Mouse (Mus musculus): ENCODE measurements at regions not wholly inside any gene's neighbourhood (a gene's known extent, or its start where the extent isn't known, plus 50 kb on each side); places are given as distances from the start of the nearest gene placed in this dataset.

DNA sequence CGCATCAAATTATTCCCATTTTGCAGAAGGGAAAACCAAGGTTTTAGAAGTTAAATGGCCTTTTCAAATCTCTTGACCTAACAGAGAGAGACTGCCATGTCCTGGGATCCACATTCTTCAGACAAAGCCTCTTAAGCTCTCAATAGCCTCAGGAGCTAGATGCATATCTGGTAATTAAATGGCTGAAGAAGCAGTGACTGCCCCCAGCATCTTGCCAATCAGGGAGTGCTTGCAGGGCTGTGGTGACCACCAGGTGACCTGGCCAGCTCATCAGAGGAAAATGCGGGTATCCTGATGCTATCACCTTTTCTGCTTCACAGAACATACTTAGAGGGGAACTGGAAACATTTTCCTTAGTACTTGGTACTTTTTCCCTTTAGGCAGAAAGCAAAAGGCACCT, 227.2 kb downstream of the Wdr11 start:
- DNase-seq, result no peak

- DNase-seq, result no peak
These were observed 228.0 kb downstream of the Wdr11 start for GRCm38 (mm10) chr7:129819651-129820050.

DNA sequence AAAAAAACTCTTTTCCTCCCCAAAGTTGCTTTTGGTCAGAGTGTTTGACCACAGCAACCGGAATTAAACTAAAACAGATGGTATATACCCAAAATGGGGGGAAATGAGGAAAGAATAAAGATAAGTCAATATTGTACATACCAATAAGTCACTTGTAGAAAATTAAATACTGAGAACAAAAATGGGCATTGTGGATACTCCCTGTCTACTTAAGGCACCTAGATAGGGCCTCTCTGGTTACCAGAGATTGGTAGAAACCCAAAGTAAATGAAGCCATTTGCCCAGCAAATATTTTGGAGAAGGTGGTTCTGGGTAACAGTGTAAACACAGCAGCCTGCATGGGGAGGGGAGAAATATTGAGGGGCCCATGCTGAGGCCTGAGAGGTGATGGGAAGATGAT, 237.3 kb downstream of the Wdr11 start:
- no peak for DNase-seq

GRCm38 (mm10) chr7:129832830-129833229, 241.2 kb downstream of the Wdr11 start:
- DNase-seq, result no peak

- DNase-seq, result peak; percentile 12
These were observed 250.8 kb downstream of the Wdr11 start for GRCm38 (mm10) chr7:129842303-129843122.

DNA sequence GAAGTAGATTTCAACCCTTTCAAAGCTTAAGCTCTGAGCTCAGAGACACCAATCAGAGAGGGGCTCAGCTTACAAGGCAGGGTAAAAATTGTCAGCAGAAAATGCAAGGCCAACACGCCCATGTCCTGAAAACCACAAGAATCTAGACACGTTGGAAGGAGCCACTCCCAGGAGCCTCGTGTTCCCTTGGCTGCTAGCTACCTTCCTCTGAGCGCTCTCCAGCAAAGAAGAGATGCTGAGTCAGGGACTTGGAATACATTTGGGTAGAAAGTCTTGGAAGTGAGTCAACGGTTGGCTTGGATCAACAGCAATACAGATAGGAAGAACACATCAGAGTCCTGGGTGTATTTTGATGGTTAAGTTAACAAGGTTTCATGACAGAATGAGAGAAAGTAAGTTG, 255.5 kb downstream of the Wdr11 start:
- DNase-seq, result no peak

DNA sequence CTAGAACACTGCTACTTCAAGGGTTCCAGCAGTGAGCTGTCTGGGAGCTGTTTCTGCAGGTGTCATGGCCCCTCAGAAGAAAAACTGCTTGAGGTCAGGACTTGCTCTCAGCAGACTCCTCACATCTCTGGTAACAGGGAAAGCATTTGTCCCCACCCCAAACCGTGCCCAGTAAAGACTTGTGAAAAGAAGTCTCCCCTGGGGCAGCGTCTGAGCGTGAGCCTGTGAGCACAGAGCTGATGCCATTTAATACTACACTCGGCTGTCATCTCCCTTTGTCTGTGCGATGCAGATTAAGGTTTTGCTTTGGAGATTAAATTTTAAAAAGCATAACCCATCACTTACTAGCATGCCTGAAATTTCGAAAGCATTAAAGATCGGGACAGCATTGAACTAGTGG, 261.9 kb downstream of the Wdr11 start:
- peak; percentile 39 for DNase-seq

GRCm38 (mm10) chr7:129854942-129855341, 263.3 kb downstream of the Wdr11 start:
- no peak for DNase-seq

DNA sequence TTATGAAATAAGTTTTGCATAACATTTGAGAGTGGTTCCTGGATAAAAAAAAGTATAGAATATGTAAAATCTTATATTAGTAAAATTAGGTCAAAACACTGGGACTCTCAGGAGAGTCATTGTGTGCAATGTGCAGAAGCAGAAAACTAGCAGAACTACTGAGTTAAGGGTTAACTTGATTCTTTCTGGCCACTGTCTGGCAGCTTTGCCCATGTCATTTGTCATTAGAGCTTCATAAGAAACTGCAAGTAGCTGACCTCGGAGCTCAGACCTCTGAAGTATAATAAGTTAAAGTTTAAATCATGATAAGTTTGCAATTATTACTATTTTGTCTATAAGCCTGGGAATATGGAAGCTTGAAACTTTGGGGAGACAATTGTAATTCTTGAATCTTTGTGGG, 271.3 kb downstream of the Wdr11 start:
- no peak for DNase-seq

- no peak for DNase-seq
These were observed 273.9 kb downstream of the Wdr11 start for GRCm38 (mm10) chr7:129865536-129865935.

GRCm38 (mm10) chr7:129872208-129872790, 280.6 kb downstream of the Wdr11 start:
- DNase-seq, result peak; percentile 50

DNA sequence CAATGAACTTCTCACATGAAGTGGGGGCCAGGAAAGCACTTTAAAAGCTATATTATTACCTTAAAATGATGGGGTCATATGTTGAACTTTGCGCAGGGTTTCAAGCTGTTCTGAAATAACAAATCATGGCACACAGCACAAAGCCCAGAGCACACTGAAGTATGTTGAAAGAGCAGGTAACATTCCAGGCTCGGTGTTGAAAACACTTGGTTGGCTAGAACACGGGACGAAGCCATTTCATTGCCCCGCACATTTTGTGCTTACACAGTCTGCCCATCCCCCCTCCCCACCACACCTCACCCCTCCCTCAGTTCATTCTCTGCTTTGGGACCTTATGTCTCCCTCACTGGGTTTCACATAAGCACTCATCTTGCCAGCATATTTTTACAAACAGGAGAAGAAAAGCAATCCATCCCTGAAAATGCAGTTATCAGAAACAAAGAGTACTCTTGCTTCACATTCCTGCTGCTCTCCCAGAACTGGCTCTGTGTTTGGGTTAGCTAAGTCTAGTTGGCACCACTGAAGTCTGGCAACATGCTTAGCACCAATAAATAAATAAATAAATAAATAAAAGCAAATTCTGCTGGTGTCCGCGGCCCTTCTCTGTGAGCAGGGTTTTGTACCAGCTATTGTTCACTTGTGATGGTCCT, 284.7 kb downstream of the Wdr11 start:
- DNase-seq, result no peak

- no peak for DNase-seq
These were observed 285.2 kb downstream of the Wdr11 start for GRCm38 (mm10) chr7:129876852-129877223.

GRCm38 (mm10) chr7:129896291-129896690, 304.6 kb downstream of the Wdr11 start:
- DNase-seq, result no peak

DNA sequence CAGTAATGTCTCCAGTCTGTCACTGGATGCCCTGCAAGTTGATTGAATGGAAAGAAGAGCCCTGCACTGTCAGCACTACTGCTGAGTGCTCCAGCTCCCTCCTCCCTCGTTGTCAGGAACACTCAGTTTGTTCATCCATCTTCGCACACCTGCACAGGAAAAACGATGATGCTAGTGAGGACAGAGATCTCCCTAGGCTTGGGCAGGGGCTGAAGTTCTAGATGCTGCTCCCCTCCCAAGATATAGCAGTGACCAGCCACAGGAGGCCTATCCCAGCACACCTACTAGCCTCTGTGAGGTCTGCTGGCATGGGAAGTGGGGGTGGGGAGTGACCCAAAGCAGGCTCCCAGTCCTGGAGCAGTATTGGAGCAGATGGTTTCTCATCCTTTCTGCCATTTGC, 305.8 kb downstream of the Wdr11 start:
- DNase-seq, result no peak

GRCm38 (mm10) chr7:129902256-129902655, 310.6 kb downstream of the Wdr11 start:
- DNase-seq, result no peak

DNA sequence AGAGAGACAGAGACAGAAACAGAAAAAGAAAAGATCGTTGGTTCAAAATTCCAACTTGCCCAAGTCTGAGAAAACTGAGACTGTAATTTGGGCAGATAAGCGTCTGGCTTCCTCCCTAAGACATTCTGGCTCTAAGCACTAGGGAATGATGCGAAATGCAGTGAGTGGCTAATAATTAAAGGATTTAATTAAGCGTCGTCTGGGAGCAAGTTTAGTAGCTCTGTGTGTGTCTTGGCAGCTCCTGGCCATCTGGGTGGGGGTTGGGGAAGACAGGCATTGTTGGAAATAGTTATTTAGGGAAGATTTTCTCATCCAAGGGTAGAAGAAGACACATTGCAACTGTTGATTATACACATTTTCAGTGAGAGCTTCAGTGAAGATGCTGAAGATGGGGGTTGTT, 311.5 kb downstream of the Wdr11 start:
- DNase-seq, result no peak

DNA sequence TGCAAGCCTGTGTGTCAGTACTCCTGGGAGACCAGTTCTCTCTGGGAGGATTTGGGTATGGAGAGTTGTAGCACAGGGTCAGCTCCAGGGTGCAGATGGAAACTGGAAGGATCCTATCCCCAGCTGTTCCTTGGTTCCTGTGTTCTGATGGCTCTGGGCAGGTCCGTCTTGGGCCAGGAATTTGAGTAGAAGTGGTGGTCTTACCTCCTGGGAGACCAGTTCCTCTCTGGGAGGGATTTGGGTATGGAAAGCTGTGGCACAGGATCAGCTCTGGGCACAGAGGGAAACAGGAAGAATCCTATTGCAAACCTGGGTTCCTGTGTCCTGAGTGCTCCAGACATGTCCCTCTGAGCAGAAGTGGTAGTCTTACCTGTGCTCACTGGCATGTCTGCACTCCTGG, 314.5 kb downstream of the Wdr11 start:
- no peak for DNase-seq

DNA sequence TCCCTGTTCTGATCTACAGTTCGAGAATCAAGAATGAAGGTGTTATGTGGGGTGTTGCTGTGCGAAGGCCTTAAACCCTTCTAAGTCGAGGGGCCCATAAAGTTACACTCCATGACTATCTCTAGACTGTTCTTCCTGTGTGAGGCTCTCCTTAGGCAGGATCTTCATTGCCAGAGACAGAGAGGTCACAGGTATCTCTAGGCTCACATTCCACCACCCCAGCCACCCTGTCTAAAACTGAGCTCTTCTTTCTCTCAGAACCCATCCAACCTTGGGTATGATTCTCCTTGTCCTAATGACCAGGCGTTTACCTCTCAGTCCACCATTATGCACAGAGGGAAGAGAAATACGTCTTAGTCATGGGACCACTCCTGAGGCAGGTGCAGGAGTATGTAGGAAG, 317.2 kb downstream of the Wdr11 start:
- no peak for DNase-seq

DNA sequence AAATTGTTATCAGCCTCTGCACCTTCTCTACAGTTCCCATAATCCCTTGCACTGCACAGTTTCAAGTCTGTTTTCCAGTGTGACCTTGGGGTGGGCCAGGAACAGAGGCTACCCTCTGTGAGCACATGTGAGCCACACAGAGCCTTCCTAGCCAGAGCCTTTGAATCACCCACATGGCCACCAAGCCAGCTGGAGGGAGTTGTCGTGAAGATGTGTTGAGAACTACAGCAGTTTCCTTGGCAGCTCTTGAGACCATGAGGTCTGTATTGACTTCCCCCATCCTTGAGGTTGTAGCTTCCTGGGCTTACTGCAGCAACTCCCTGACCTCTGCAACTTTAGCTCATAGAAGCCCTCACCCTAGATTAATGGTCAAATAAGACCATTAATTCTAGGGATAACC, 318.1 kb downstream of the Wdr11 start:
- no peak for DNase-seq

GRCm38 (mm10) chr7:129910826-129911225, 319.2 kb downstream of the Wdr11 start:
- DNase-seq, result no peak

DNA sequence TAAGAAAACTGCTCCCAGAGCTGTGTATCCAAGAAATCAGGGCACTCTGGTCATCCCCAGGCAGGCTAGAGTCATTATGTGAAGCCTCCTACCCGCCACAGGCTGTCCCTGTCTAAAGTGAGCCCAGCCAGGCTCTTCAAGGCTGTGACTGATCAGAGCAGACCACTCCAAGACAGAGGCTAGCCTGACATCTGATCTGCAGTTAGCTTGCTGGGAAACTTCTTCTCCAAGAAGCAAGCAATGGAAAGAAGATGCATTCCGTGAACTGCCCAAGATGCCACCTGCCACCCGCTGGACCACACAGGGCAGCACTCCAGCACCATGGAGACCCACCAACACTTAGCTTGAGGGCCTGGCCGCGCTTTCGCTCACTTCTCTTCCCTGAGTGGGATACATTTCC, 323.2 kb downstream of the Wdr11 start:
- no peak for DNase-seq

DNA sequence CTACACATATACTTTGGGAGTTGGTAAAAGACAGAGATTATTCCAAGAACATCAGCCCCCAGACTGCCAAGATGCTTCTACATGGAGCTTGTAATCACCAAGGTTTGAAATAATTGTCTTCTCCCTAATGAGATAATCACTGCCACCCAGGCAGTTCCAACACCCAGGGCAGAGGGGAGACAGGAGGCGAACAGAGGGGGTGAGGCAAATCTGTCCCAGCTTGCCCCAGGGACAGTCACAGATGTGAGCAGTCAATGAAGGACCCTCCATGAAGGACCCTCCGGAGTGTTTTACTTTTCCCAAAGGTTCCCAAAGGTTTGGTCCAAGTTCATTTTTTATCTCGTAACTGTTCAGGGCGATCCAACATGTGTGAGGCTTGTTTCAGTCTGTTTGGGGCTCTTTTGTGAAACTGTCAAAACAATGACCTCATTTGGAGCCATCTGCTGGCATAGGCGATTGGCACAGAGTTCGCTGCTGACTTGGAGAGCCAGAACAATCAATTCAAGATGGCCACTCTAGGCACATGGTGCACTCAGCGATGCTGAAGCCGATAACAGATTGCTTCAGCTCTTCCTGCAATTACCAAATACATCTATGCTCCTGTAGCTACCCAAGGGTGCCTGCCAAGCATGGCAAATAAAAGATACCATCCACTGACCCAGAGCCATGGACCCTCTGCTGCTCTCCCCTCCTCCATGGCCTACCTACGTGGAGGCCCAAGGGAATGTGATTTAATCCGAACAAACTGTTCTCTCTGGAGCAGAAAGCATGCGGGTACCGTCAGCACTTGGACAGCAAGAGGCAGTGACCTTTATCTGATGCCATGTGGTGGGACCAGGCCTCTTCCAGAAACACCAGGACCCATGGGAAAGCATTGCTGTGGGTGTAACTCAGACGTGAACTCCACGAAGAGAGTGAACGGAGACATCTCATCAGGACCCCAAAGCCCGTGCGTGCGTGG, 326.9 kb downstream of the Wdr11 start:
- no peak for DNase-seq

Measured in embryo, embryonic 11 days (tissue).